Mouse (Mus musculus): ENCODE results near the gene Srbd1. TPM values are rescaled to one million over a fixed set of nuclear protein-coding genes. Genes with fewer than 3 reads are reported as not detected.

The Srbd1 gene
- polyA plus RNA-seq (2015; fragmentation: Nextera tagmentation; extraction: Ambion mirVana), result 4.8 and 5.4 TPM in 2 replicates

GRCm38 (mm10) chr17:86145079-86145951, at the start of gene Srbd1:
Srbd1 (minus strand) TSS chr17:86145175.

GRCm38 (mm10) chr17:86167320-86168230, 22.6 kb upstream of the Srbd1 start, which contains the start of gene Prkce:
Prkce (plus strand) TSS chr17:86167785.

Other genes with a start within 250 kb of the Srbd1 start
- 2.7 and 4.1 TPM in 2 replicates for gene Prkce, start 22.6 kb upstream of the Srbd1 start, polyA plus RNA-seq (2015; fragmentation: Nextera tagmentation; extraction: Ambion mirVana)